Mouse (Mus musculus): ENCODE data around the gene Slc1a3. TPM values are rescaled to one million over a fixed set of nuclear protein-coding genes. Genes with fewer than 3 reads are reported as not detected.

The Slc1a3 gene
- polyA plus RNA-seq (2016; fragmentation: Nextera tagmentation; extraction: Ambion mirVana) = 19.9 and 24.1 TPM in 2 replicates

DNA sequence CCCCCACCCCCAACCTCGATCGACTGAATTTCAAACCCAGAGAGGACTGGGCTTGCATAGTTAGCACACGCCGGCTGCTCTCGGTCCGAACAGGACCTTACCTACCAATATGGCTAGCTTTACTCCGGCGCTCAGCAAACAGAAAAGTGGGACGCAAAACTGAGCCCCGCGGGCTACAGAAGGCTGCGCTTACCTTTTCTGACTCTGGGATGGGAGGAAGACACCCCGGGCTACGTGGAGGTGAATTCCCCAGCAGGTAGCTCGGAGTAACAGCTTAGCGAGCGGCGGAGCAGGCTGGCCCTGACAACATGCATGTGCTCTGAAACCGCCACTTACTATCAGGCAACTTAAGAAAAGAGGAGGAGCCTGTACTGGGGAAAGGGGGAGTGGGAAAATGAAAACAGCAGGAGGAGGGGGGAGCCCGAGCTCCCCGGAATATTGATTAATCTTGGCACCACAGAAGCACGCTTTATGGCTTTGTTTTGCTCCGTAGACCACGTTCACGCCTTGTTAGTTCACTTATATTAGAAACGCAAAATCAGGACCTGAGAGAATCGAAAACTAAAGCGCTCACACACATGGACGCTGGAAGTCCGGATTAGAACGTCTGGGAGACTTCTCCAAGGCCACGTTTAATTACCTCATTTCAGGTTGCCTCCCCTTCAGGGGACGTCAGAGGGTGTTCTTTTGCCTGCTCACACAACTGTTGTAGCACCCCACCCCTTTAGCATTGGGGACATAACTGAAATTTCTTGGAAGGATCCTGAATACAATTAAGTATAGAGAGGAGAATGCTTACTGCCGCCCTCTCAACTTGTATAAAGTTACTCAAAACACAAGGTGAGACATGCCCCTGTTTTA is at the start of gene Slc1a3:
Slc1a3 (minus strand) TSS at position 619 of the 861 bp plus-strand sequence.
- H3K27me3 ChIP-seq (ENCODE audit: low read depth, poor library complexity, severe bottlenecking) = no peaks in the 10 kb centered on the region
- peaks cover 7% of the 10 kb centered on the region; the same call in 1 of the 2 replicates for H3K36me3 ChIP-seq
- H3K9me3 ChIP-seq (replicated peaks) = no peaks in the 10 kb centered on the region
- H3K4me3 ChIP-seq = peak within 1 kb of the TSS; percentile 66
- peak; percentile 70 for DNase-seq (ENCODE audit: low spot score)
- WGBS = under 1% methylated on average over 34 of the region's 34 CpGs
- H3K27ac ChIP-seq = peak within 1 kb of the TSS; percentile 85
- peaks cover 38% of the 10 kb centered on the region for H3K4me1 ChIP-seq

DNA sequence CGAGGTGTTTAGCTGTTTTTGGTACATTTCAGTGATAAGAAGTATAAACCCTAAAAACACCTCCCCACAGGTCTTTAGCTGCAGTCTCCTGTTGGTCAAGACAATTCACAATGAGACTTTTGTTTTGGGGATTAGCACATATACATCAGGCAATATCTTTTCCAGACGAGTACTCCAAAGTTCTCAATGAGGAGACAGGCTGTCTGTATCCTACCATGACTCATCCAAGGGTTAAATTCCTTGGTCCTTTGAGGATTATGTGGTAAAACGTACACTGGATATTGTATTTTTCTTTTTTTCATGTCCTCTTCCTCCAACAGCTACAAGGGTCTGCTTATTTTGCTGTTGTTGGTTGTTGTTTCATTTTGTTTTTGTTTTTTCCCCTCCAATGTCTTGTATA is 48.5 kb upstream of the Slc1a3 start:
- Histone ChIP-seq H3K27me3 (ENCODE audit: low read depth, poor library complexity, severe bottlenecking) (no peaks in the 10 kb centered on the region), H3K4me3 (no peak overlapping the region), H3K9me3 (replicated peaks) (no peaks in the 10 kb centered on the region), H3K27ac (no peak overlapping the region), H3K36me3 (no peaks in the 10 kb centered on the region), H3K4me1 (no peaks in the 10 kb centered on the region)
- 86% methylated on average over 3 of the region's 3 CpGs for WGBS
- no peak for DNase-seq (ENCODE audit: low spot score)

DNA sequence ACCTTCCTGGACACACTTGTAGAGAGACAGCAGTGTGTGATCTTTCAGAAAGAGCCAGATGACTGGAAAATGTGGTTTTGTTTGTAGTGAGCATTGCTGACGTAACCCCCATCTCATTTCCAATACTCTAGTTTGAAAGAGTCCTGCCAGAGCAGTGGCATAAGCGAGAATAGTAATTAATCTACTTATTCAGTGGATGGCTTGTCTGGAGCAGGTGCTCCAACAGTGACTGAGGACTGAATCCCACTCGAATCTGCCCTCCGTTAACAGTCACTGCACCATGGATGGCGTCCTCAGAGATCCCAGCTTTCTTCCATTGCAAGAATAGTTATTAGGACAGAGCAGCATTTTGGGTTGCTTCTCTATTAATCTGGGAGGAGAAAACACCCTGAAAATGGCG is 45.9 kb upstream of the Slc1a3 start:
- H3K36me3 ChIP-seq = no peaks in the 10 kb centered on the region
- H3K4me3 ChIP-seq = no peak overlapping the region
- DNase-seq (ENCODE audit: low spot score) = no peak
- no peaks in the 10 kb centered on the region for H3K27me3 ChIP-seq (ENCODE audit: low read depth, poor library complexity, severe bottlenecking)
- 89% methylated on average over 6 of the region's 6 CpGs for WGBS
- H3K9me3 ChIP-seq (replicated peaks) = no peaks in the 10 kb centered on the region
- no peaks in the 10 kb centered on the region for H3K4me1 ChIP-seq
- H3K27ac ChIP-seq = no peak overlapping the region

DNA sequence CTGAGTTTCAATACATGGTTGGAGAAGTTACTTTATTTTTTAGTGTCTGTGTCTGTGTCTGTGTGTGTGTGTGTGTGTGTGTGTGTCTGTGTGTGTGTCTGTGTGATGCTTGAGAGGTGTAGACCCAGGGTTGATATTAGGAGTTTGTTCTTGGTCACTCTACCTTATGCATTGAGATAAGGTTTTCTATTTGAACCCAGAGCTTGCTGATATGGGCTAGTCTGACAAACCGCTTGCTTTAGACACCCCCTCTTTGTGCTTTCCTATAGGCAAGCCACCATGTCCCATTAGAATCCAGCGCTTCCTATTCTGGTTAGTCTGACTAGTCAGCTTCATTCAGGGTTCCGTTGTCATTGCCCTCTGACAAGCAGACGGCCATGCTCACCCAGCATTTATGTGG is 39.2 kb upstream of the Slc1a3 start:
- 92% methylated on average over 4 of the region's 4 CpGs for WGBS
- H3K27me3 ChIP-seq (ENCODE audit: low read depth, poor library complexity, severe bottlenecking) = no peaks in the 10 kb centered on the region
- no peaks in the 10 kb centered on the region for H3K36me3 ChIP-seq
- no peak for DNase-seq (ENCODE audit: low spot score)
- H3K4me3 ChIP-seq = no peak overlapping the region
- no peak overlapping the region for H3K27ac ChIP-seq
- no peaks in the 10 kb centered on the region for H3K9me3 ChIP-seq (replicated peaks)
- H3K4me1 ChIP-seq = peaks cover 5% of the 10 kb centered on the region; the same call in 1 of the 2 replicates

DNA sequence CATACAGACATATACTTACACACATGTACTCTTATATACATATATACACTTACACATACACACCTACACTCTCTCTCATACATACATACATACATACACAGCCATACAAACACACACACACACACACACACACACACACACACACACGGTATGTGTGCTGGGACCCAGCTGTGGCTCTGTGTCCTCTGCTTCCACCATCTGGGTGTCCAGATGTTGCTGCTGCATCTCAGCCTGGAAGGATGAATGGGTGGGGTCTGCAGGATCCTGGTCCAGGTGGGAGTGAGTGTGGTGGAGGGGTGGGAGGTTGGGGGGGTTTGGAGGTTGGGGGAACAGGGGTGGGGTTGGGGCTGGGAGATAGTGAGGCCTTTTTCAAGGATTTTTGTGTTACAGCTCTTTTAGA is 38.2 kb upstream of the Slc1a3 start:
- Histone ChIP-seq H3K9me3 (replicated peaks) (no peaks in the 10 kb centered on the region), H3K27me3 (ENCODE audit: low read depth, poor library complexity, severe bottlenecking) (no peaks in the 10 kb centered on the region), H3K4me3 (no peak overlapping the region), H3K36me3 (no peaks in the 10 kb centered on the region), H3K27ac (no peak overlapping the region), H3K4me1 (peaks cover 5% of the 10 kb centered on the region; the same call in 1 of the 2 replicates)
- DNase-seq (ENCODE audit: low spot score) = no peak
- 82% methylated on average over 1 of the region's 1 CpGs for WGBS

DNA sequence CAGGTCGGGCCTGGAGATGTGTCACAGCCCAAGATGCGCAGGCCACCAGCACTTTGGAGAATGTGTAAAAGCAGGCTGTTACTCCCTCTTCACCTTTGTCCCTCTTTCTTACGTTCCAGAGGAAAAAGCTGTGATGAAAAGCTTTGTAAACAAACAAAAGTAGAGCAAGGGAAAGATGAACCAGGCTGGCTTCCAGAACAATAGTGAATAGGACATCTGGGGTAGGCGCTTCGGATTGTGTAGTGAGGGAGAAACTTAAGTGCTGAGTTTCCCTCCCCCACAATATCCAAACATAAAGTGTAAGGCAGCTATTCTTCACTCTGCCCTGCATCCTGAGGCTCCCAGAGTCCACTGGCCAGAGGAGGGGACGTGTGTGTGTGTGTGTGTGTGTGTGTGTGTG is 31.0 kb upstream of the Slc1a3 start:
- no peaks in the 10 kb centered on the region for H3K27me3 ChIP-seq (ENCODE audit: low read depth, poor library complexity, severe bottlenecking)
- WGBS = 81% methylated on average over 6 of the region's 6 CpGs
- H3K4me3 ChIP-seq = no peak overlapping the region

DNA sequence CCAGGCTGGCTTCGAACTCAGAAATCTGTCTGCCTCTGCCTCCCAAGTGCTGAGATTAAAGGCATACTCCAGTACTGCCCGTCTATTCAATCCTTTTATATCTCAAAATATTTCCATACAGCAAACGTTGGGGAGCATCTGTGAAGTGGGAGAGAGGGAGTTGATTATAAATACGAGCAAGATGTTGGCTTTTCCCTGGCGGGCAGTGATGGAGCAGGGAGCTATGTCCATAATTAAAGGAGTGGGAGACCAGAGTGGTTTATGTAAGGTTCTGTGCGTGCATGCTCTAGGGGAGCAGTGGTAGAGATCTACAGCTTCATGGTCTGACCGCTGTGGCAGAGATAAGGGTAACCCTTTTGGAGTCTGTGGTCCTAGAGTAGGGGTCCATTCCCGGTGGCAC is 30.2 kb upstream of the Slc1a3 start:
- H3K27me3 ChIP-seq (ENCODE audit: low read depth, poor library complexity, severe bottlenecking) = no peaks in the 10 kb centered on the region
- H3K36me3 ChIP-seq = no peaks in the 10 kb centered on the region
- H3K27ac ChIP-seq = no peak overlapping the region
- 91% methylated on average over 8 of the region's 8 CpGs for WGBS
- H3K9me3 ChIP-seq (replicated peaks) = no peaks in the 10 kb centered on the region
- no peak for DNase-seq (ENCODE audit: low spot score)
- no peak overlapping the region for H3K4me3 ChIP-seq
- no peaks in the 10 kb centered on the region for H3K4me1 ChIP-seq

More for the DNA sequence above, 31.0 kb upstream of the Slc1a3 start:
- DNase-seq (ENCODE audit: low spot score) = no peak
- Histone ChIP-seq H3K27ac (no peak overlapping the region), H3K9me3 (replicated peaks) (no peaks in the 10 kb centered on the region), H3K36me3 (no peaks in the 10 kb centered on the region), H3K4me1 (no peaks in the 10 kb centered on the region)

DNA sequence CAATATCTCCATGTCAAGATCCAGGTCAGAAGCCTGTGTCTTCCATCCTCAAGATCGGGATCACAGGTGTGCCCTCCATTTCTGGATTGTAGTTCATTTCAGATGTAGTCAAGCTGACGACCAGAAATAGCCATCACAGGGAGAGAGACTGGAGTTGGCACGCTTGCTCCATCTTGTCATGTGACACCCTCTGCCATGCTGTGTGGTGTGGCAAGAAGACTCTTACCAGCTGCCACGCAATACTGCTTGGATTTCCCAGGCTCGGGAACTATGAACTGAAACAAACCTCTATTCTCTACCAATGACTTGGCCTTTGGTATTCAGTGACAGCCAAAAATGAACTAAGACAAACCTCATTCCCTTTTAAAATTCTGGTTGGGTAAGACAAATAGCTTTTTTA is 27.6 kb upstream of the Slc1a3 start:
- H3K36me3 ChIP-seq = no peaks in the 10 kb centered on the region
- peaks cover 13% of the 10 kb centered on the region for H3K4me1 ChIP-seq
- no peaks in the 10 kb centered on the region for H3K9me3 ChIP-seq (replicated peaks)
- H3K27me3 ChIP-seq (ENCODE audit: low read depth, poor library complexity, severe bottlenecking) = no peaks in the 10 kb centered on the region
- 92% methylated on average over 5 of the region's 5 CpGs for WGBS
- no peak overlapping the region for H3K27ac ChIP-seq
- no peak overlapping the region for H3K4me3 ChIP-seq
- DNase-seq (ENCODE audit: low spot score) = no peak

DNA sequence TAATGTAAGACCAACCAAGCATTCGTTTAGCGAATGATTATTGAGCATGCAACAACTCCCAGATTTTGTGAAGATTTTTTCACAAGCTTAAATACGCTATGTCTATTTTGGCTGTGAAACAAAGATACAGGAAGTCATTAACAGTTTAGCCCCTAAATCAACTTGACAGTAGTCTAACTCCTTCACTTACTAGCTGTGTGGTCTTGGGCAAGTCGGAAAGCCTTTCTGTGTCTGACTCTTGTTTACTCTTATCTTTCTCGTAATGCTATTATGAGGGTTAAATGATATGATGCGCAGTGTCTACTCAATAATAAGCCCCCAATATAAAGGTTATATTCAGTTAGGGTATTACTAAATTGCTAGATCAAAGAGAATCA is 23.8 kb upstream of the Slc1a3 start:
- Histone ChIP-seq H3K27me3 (ENCODE audit: low read depth, poor library complexity, severe bottlenecking) (no peaks in the 10 kb centered on the region), H3K4me1 (peaks cover 13% of the 10 kb centered on the region), H3K36me3 (no peaks in the 10 kb centered on the region), H3K9me3 (replicated peaks) (no peaks in the 10 kb centered on the region), H3K27ac (no peak overlapping the region), H3K4me3 (no peak overlapping the region)
- 79% methylated on average over 6 of the region's 6 CpGs for WGBS
- DNase-seq (ENCODE audit: low spot score) = no peak

DNA sequence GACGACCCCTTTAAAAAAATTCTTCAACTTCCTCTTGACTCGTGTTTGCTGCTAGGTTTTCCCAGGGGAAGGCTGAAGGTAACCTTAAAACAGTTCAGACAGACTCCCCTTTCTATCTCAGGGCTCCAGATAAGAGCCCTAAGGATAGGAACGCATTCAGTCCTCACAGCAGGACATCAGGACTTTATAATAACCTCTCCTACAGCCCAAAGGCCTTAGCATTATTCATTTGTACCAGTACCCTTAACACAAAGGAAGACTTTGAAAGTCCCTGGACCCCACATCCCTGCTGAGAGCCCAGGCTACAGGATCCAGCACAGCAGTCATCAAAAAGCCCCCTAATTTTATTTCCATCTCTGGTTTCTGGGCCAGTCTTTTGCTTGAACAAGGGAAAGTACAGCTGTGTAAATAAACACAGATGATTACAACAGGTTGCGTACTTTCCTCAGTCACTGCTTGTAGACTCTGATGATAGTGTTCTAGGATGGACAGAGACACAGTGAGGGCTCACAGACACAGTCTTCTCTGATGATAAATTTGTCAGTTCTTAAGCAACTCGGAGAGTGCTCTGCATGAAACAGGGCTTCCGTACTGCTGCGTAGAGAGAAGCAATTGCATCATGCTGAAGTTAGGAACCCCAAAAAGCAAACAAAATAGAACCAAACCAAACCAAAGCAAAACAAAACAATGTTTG is 23.3 kb upstream of the Slc1a3 start:
- H3K9me3 ChIP-seq (replicated peaks) = no peaks in the 10 kb centered on the region
- H3K27me3 ChIP-seq (ENCODE audit: low read depth, poor library complexity, severe bottlenecking) = no peaks in the 10 kb centered on the region
- no peak overlapping the region for H3K4me3 ChIP-seq
- 38% methylated on average over 7 of the region's 7 CpGs for WGBS
- DNase-seq (ENCODE audit: low spot score) = no peak
- H3K27ac ChIP-seq = peak overlapping the region; percentile 68
- no peaks in the 10 kb centered on the region for H3K36me3 ChIP-seq
- H3K4me1 ChIP-seq = peaks cover 13% of the 10 kb centered on the region

DNA sequence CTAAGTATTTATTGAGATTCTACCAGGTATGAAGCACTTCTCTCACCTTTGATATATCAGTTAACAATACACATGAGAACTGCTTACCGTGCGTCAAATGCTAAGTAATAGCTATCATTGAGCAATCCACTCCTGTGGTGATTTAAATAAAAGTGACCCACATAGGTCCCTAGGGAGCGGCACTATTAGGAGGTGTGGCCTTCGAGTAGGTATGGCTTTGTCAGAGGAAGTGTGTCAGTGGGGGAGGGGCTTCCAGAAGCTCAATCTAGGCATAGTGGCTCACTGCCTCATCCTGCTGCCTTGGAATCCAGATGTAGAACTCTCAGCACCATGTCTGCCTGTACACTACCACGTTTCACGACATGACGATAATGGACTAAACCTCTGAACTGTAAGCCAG is 18.3 kb upstream of the Slc1a3 start:
- 93% methylated on average over 7 of the region's 7 CpGs for WGBS
- Histone ChIP-seq H3K9me3 (replicated peaks) (no peaks in the 10 kb centered on the region), H3K27me3 (ENCODE audit: low read depth, poor library complexity, severe bottlenecking) (no peaks in the 10 kb centered on the region), H3K27ac (no peak overlapping the region), H3K4me1 (peaks cover 5% of the 10 kb centered on the region), H3K36me3 (no peaks in the 10 kb centered on the region), H3K4me3 (no peak overlapping the region)
- DNase-seq (ENCODE audit: low spot score) = no peak

DNA sequence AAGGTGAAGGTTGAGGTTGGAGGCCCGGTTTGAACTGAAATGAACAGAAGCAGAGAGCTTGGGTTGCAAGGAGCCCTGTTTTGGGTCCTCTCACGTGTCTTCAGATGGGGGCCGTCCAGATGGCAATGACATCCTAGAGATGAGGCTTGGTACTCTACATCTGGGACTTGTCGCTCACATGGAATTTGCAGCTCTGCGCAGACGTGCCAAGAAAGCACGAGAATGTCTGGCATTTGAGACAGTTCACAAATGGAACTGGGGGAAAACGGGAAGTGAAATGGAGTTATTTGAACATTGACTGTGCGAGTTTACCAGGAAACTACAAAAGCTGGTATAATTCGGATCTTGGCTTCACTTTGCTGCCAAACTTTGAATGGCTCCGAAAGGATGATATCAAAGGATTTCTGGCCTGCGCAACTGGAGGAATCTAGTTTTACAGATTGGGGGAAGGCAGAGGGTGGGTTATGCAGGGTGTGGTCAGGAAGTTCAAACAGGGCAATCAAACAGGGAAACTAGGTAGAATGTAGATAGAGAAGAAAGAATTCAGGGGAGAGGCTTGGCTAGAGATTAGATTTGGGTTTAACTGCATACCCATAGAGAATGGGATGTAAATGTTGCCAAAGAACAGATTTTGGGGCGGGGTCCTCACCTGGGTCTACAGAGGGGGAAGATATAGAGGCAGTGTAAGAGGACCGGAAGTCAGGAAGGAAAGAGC is 12.0 kb upstream of the Slc1a3 start:
- no peak overlapping the region for H3K27ac ChIP-seq
- 93% methylated on average over 14 of the region's 14 CpGs for WGBS
- no peaks in the 10 kb centered on the region for H3K9me3 ChIP-seq (replicated peaks)
- DNase-seq (ENCODE audit: low spot score) = no peak
- H3K4me1 ChIP-seq = no peaks in the 10 kb centered on the region
- no peak overlapping the region for H3K4me3 ChIP-seq
- H3K27me3 ChIP-seq (ENCODE audit: low read depth, poor library complexity, severe bottlenecking) = no peaks in the 10 kb centered on the region
- H3K36me3 ChIP-seq = no peaks in the 10 kb centered on the region

DNA sequence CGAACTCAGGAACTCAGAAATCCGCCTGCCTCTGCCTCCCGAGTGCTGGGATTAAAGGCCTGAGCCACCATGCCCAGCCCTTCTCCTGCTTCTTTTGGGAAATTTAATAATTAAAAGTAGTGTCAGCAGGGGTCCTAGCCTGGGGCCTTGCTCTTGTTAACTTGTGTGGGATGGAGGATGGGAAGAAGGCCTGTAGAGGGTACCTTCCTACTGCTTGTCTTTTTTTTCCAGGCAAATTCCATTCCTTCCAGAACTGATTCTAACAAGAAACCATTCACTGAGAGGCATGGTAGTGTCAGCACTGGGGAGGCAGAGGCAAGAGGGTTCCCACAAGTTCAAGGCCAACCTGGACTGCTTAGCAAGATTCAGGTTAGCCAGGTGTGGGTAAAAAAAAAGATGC is 11.2 kb upstream of the Slc1a3 start:
- Histone ChIP-seq H3K9me3 (replicated peaks) (no peaks in the 10 kb centered on the region), H3K27me3 (ENCODE audit: low read depth, poor library complexity, severe bottlenecking) (no peaks in the 10 kb centered on the region), H3K4me1 (peaks cover 3% of the 10 kb centered on the region), H3K36me3 (no peaks in the 10 kb centered on the region), H3K27ac (no peak overlapping the region), H3K4me3 (no peak overlapping the region)
- no peak for DNase-seq (ENCODE audit: low spot score)
- 92% methylated on average over 3 of the region's 3 CpGs for WGBS
